Mouse (Mus musculus) adrenal gland, postnatal 4 days (tissue): ENCODE data around the gene Gm7942. TPM values are rescaled to one million over a fixed set of nuclear protein-coding genes. Genes with fewer than 3 reads are reported as not detected.
"Not testable (repeated sequence)": the region's sequence is repeated elsewhere in the genome, so short reads cannot be mapped to it uniquely, and the experiment has no call there.

Experiments
- DNase-seq, 2 experiments: peaks; one replicate each; pipeline ENCODE4 v3.0.0; 2021 to 2022; ENCODE audit warnings: low spot score in 2 of 2, mixed read lengths in 2 of 2
- long read RNA-seq, 2 experiments: library from polyadenylated mRNA; stranded (forward); transcript quantifications; one replicate each; pipeline ENCODE4 v2.0.0; 2021
- total RNA-seq, 2 experiments: library from RNA; stranded (reverse); gene quantifications; 2 replicates each; pipeline ENCODE4 v1.2.3; 2021

Gm7942 gene
- total RNA-seq: not detected
- long read RNA-seq, experiment 1: 0 reads
- long read RNA-seq, experiment 2: 0 reads

DNA sequence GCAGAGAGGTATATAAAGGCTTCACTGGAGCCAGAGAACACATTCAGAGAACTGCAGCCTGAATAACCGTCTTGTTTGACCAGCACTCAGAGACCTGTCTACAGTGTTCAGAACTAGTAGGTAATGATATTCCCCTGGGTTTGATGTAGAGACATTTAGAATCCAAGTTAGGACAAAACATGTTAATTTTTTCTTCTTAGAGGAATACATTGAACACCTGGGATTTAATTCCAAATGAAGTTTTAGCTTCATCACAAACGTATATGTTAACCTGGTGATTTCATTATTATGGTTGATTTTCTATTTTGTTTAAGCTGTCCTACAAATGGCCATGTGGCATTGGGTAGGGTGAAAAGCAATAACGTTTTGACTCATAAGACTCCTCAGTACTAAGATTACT lies at the start of gene Gm7942:
Gm7942 (plus strand) TSS at position 301 of the 400 bp plus-strand sequence.
- DNase-seq: not testable (repeated sequence)

Other genes starting within 250 kb of the Gm7942 start
- not detected for gene Gm3183, start 241.5 kb upstream of the Gm7942 start, total RNA-seq
- not detected for gene Gm6367, start 118.3 kb upstream of the Gm7942 start, total RNA-seq
- gene Gm16513, start 75.7 kb downstream of the Gm7942 start, total RNA-seq: not detected
- not detected for gene Gm10424, start 165.8 kb downstream of the Gm7942 start, total RNA-seq
- gene Gm3259, start 199.0 kb downstream of the Gm7942 start, total RNA-seq: not detected